Mouse (Mus musculus) hindbrain, embryonic 16.5 days (tissue): ENCODE data around the gene Frs3. TPM values are rescaled to one million over a fixed set of nuclear protein-coding genes. Genes with fewer than 3 reads are reported as not detected.

Source experiments
- ATAC-seq: fragments of 200-750 bp; cut with Nextera tagmentation; 2 replicates; pipeline ENCODE4 v1.8.0; 2017; ENCODE audit warnings: moderate TSS enrichment, moderate library complexity
- H3K27ac ChIP-seq: fragments of 300-500 bp; sonication (generic); 2 replicates; pipeline ENCODE4 v1.5.1; 2014; ENCODE audit warnings: low read depth, mild to moderate bottlenecking, control low read depth, low read length, moderate library complexity
- H3K27me3 ChIP-seq: fragments of 300-500 bp; sonication (generic); replicated peaks from 2 replicates; pipeline ENCODE4 v1.6.1; 2014; ENCODE audit warnings: low read length; ENCODE audit not compliant: control insufficient read depth, insufficient read depth
- H3K36me3 ChIP-seq: fragments of 300-500 bp; sonication (generic); 2 replicates; pipeline ENCODE4 v1.6.1; 2014; ENCODE audit warnings: mild to moderate bottlenecking, low read length, moderate library complexity, mixed read lengths; ENCODE audit not compliant: control insufficient read depth, insufficient read depth
- H3K4me1 ChIP-seq: fragments of 300-500 bp; sonication (generic); 2 replicates; pipeline ENCODE4 v1.6.1; 2014; ENCODE audit warnings: low read depth, low read length; ENCODE audit not compliant: control insufficient read depth, insufficient read depth
- H3K4me2 ChIP-seq: fragments of 300-500 bp; sonication (generic); 2 replicates; pipeline ENCODE4 v1.6.1; 2014; ENCODE audit warnings: mild to moderate bottlenecking, low read length, control low read depth, moderate library complexity
- H3K4me3 ChIP-seq: fragments of 300-500 bp; sonication (generic); 2 replicates; pipeline ENCODE4 v1.5.1; 2014; ENCODE audit warnings: mild to moderate bottlenecking, low read length, control low read depth, moderate library complexity
- H3K9ac ChIP-seq: fragments of 300-500 bp; sonication (generic); 2 replicates; pipeline ENCODE4 v1.6.1; 2014; ENCODE audit warnings: low read depth, mild to moderate bottlenecking, control low read depth, low read length, moderate library complexity
- H3K9me3 ChIP-seq: fragments of 300-500 bp; sonication (generic); 2 replicates; pipeline ENCODE4 v1.6.1; 2014; ENCODE audit warnings: mild to moderate bottlenecking, low read length, moderate library complexity; ENCODE audit not compliant: control insufficient read depth
- WGBS: fragments of 180-500 bp; shearing (Covaris S2); extraction: QIAGEN DNeasy Blood & Tissue Kit; methylation state at CpG from one replicate; pipeline ENCODE4 v1.1.7; 2014; 5-methylcytosine and 5-hydroxymethylcytosine counted together
- polyA plus RNA-seq: library from polyadenylated mRNA; unstranded; fragments of >200 nt; fragmentation: Nextera tagmentation; extraction: Ambion mirVana; gene quantifications from 2 replicates; pipeline ENCODE4 v1.2.1, GENCODE M21; 2015

Frs3 gene
- polyA plus RNA-seq, 1 experiment from 2014 or later, result 58.1 TPM

- no peak for ATAC-seq
- peaks cover 20% of the 10 kb centered on the region; the same call in 1 of the 2 replicates for H3K36me3 ChIP-seq
Measured at GRCm38 (mm10) chr17:47698156-47698555, 9.3 kb downstream of the Frs3 start.

GRCm38 (mm10) chr17:47699055-47699454 lies 10.2 kb downstream of the Frs3 start:
- Histone ChIP-seq H3K36me3 (peaks cover 23% of the 10 kb centered on the region; the same call in 1 of the 2 replicates), H3K9ac (no peak overlapping the region), H3K27ac (no peak overlapping the region), H3K27me3 (no peaks in the 10 kb centered on the region), H3K4me2 (no peak overlapping the region), H3K4me1 (peaks cover 7% of the 10 kb centered on the region), H3K4me3 (no peak overlapping the region), H3K9me3 (no peaks in the 10 kb centered on the region)
- 80% methylated on average over 2 of the region's 2 CpGs for WGBS
- no peak for ATAC-seq

More at GRCm38 (mm10) chr17:47698156-47698555, 9.3 kb downstream of the Frs3 start:
- no peak overlapping the region for H3K4me2 ChIP-seq
- H3K9ac ChIP-seq, result no peak overlapping the region
- H3K27ac ChIP-seq, result no peak overlapping the region
- peaks cover 11% of the 10 kb centered on the region for H3K4me1 ChIP-seq
- no peaks in the 10 kb centered on the region for H3K9me3 ChIP-seq
- no peak overlapping the region for H3K4me3 ChIP-seq
- no peaks in the 10 kb centered on the region for H3K27me3 ChIP-seq
- 93% methylated on average over 10 of the region's 10 CpGs for WGBS

GRCm38 (mm10) chr17:47701793-47702192 lies 13.0 kb downstream of the Frs3 start:
- ATAC-seq, result peak; percentile 28; the same call in 1 of the 2 replicates
- 59% methylated on average over 9 of the region's 9 CpGs for WGBS
- H3K4me3 ChIP-seq, result no peak overlapping the region
- H3K36me3 ChIP-seq, result peaks cover 23% of the 10 kb centered on the region; the same call in 1 of the 2 replicates
- H3K4me2 ChIP-seq, result no peak overlapping the region
- H3K27me3 ChIP-seq, result no peaks in the 10 kb centered on the region
- H3K9ac ChIP-seq, result no peak overlapping the region
- no peaks in the 10 kb centered on the region for H3K4me1 ChIP-seq
- peak overlapping the region; percentile 40; the same call in 1 of the 2 replicates for H3K27ac ChIP-seq
- no peaks in the 10 kb centered on the region for H3K9me3 ChIP-seq

- H3K27ac ChIP-seq, result no peak overlapping the region
Measured at GRCm38 (mm10) chr17:47702548-47703345, 13.9 kb downstream of the Frs3 start.

GRCm38 (mm10) chr17:47703556-47703955 lies 14.7 kb downstream of the Frs3 start:
- no peak for ATAC-seq
- H3K4me2 ChIP-seq, result no peak overlapping the region
- 34% methylated on average over 20 of the region's 20 CpGs for WGBS

More at GRCm38 (mm10) chr17:47702548-47703345, 13.9 kb downstream of the Frs3 start:
- 47% methylated on average over 25 of the region's 28 CpGs for WGBS
- peaks cover 23% of the 10 kb centered on the region; the same call in 1 of the 2 replicates for H3K36me3 ChIP-seq
- no peaks in the 10 kb centered on the region for H3K27me3 ChIP-seq
- ATAC-seq, result no peak
- H3K4me2 ChIP-seq, result no peak overlapping the region
- H3K9me3 ChIP-seq, result no peaks in the 10 kb centered on the region
- H3K4me3 ChIP-seq, result no peak overlapping the region
- H3K4me1 ChIP-seq, result no peaks in the 10 kb centered on the region
- no peak overlapping the region for H3K9ac ChIP-seq

GRCm38 (mm10) chr17:47704692-47705091 lies 15.9 kb downstream of the Frs3 start:
- WGBS, result 84% methylated on average over 4 of the region's 4 CpGs
- no peaks in the 10 kb centered on the region for H3K4me1 ChIP-seq
- H3K9me3 ChIP-seq, result no peaks in the 10 kb centered on the region
- peaks cover 23% of the 10 kb centered on the region; the same call in 1 of the 2 replicates for H3K36me3 ChIP-seq
- H3K4me3 ChIP-seq, result no peak overlapping the region
- no peak overlapping the region for H3K27ac ChIP-seq
- no peaks in the 10 kb centered on the region for H3K27me3 ChIP-seq
- H3K4me2 ChIP-seq, result no peak overlapping the region
- ATAC-seq, result no peak
- H3K9ac ChIP-seq, result no peak overlapping the region

More at GRCm38 (mm10) chr17:47703556-47703955, 14.7 kb downstream of the Frs3 start:
- H3K27me3 ChIP-seq, result no peaks in the 10 kb centered on the region
- peaks cover 23% of the 10 kb centered on the region; the same call in 1 of the 2 replicates for H3K36me3 ChIP-seq
- H3K4me3 ChIP-seq, result no peak overlapping the region
- no peaks in the 10 kb centered on the region for H3K4me1 ChIP-seq
- H3K27ac ChIP-seq, result no peak overlapping the region
- no peak overlapping the region for H3K9ac ChIP-seq
- H3K9me3 ChIP-seq, result no peaks in the 10 kb centered on the region

GRCm38 (mm10) chr17:47706196-47706595 lies 17.4 kb downstream of the Frs3 start:
- Histone ChIP-seq H3K9me3 (no peaks in the 10 kb centered on the region), H3K4me2 (no peak overlapping the region), H3K4me3 (no peak overlapping the region), H3K36me3 (peaks cover 15% of the 10 kb centered on the region; the same call in 1 of the 2 replicates), H3K27me3 (no peaks in the 10 kb centered on the region), H3K9ac (no peak overlapping the region), H3K27ac (no peak overlapping the region), H3K4me1 (no peaks in the 10 kb centered on the region)
- ATAC-seq, result no peak
- WGBS, result 65% methylated on average over 1 of the region's 1 CpGs

DNA sequence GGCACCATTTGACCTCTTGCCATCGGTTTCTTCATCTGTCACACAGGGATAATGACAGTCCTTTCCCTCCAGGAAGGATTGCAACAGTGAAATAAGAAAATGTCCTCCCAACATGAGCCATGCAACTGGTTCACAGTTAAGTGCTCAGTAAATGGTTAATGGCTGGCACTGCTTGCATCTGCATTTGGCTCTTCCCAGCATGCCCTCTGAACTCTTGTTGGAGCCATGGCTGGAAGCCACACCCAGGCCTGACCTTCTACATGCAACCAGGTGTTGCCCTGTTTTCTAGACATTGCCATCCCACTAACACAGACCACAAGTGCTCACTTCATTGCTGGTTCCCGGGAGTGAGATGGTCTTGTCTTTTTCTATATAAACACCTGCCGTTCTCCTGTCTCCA lies 19.1 kb downstream of the Frs3 start:
- Histone ChIP-seq H3K9ac (no peak overlapping the region), H3K27me3 (no peaks in the 10 kb centered on the region), H3K9me3 (no peaks in the 10 kb centered on the region), H3K4me3 (no peak overlapping the region), H3K36me3 (peaks cover 5% of the 10 kb centered on the region; the same call in 1 of the 2 replicates), H3K4me2 (no peak overlapping the region), H3K4me1 (no peaks in the 10 kb centered on the region), H3K27ac (no peak overlapping the region)
- no peak for ATAC-seq
- WGBS, result 84% methylated on average over 3 of the region's 3 CpGs

DNA sequence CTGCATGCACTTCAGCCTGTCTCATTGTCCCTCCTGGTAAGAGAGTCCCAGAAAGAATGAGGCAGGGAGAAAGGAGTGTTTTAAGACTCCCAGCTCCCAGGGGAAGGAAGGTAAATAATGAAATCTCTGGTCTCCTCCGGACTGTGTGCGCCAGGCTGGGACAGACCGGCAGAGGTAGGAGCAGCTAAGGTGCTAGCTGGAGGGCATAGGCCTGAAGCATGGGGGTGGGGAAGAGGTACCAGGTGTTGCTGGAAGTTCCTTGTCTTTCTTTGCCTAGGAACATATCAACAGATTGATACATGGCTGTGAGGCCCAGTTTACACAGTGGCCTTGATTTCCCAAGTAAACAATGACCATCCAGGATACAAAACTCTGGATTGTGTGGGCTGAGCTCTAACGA lies 20.1 kb downstream of the Frs3 start:
- 79% methylated on average over 4 of the region's 4 CpGs for WGBS
- Histone ChIP-seq H3K4me1 (no peaks in the 10 kb centered on the region), H3K27me3 (no peaks in the 10 kb centered on the region), H3K9me3 (no peaks in the 10 kb centered on the region), H3K27ac (no peak overlapping the region), H3K4me3 (no peak overlapping the region), H3K36me3 (no peaks in the 10 kb centered on the region), H3K9ac (no peak overlapping the region), H3K4me2 (no peak overlapping the region)
- no peak for ATAC-seq
